Mouse (Mus musculus): ENCODE data around the gene Cacna1d.

Cacna1d gene

DNA sequence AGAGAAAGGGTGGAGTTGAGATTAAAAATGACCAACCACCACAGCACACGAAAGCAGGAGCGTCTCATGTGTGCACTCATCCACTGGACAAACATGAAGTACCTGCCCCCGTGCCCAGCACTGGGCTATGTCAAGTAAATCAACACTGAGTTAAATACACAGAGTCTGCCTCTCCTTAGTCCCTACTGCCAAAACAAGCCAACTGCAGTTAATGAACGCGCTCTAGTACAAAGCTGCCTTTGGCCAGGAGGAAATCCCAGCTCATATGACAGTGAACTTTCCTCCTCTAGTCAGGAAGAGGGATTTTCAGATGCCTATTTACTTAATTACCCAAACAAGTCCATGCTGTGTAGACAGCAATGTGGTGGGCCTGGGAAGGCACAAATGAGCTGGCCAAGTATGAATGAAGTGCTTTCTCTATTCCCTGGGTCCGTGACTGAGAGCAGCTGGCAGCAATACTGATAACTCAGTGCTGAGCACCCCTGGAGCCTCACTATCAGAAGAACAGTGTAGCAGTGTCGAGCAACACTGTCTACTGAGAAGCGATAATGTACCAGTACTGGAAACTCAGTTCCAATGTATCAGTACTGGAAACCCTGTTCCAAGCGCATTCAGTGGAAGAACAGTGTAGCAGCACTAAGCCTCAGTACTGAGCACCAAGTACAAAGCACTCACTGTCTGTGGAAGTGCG, 229.5 kb downstream of the Cacna1d start:
- no peak for DNase-seq (ENCODE audit: low read depth)

DNA sequence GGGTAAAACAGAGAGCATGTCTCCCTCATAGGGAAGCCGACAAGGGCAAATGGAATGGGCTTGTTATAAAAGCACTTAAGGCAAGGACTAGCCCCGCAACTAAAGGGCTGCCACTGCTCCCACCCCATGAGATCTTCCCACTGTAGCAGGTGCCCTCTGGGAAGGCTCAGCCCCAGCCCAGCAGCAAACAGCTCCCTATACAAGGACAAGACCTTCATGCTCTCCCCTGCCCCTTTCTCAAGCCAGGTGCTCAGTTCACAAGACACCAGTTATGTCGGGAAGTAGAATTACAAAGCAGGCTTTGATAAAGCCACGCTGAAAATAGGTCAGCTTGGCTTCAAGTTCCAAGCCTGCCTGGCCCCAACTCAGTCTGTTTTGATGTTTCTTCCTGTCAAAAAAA, 233.6 kb downstream of the Cacna1d start:
- DNase-seq (ENCODE audit: low read depth): no peak

DNA sequence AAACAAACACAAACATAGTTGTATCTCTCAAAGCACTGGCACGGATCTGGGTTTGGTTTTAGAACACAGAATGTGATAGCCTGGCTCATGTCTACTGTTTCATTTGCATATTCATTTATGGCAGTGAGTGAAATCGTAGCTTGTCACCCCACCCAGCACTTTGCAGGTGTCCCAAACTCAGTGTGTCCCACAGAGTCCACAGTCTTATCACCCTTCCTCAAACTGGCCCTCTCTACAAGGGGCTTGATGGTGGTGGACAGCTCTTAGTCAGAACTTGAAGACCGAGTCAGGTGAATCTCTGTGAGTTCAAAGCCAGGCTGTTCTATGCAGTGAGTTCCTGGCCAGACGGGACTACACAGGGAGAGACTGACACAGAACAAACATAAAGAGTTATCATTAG, 234.8 kb downstream of the Cacna1d start:
- DNase-seq (ENCODE audit: low read depth): no peak

DNA sequence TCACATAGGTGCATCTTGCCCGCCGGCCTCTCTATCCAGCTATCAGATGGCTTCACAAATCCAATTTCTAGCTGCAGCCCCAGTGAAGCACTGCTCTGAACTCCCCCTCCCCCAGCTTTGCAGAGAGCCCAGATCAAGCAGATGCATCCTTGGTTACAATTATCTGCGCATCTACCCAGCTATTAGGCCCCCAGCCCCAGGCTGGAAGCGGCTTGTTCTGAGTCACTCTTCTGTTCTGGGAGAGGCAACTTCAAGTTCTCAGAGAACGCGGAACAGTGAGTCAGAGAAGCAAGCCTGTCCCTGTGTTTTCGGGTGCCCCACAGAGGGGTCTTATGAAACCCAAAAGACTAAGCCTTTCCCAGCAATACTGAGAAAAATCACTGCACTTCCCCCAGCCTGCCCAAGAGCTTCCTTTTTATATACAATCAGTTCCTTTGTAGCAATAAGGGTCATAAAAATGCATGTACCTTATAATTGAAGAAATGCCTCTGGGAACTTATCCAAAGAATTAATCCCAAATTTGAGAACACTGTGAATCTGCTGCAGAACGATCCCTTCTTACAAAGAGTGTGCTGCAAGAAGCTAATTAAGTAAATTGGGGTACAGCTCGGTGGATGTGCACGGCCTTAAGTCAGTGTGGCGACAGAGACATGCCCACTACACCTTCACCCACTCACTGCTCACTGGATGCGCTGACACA, 235.4 kb downstream of the Cacna1d start:
- no peak for DNase-seq (ENCODE audit: low read depth)

DNA sequence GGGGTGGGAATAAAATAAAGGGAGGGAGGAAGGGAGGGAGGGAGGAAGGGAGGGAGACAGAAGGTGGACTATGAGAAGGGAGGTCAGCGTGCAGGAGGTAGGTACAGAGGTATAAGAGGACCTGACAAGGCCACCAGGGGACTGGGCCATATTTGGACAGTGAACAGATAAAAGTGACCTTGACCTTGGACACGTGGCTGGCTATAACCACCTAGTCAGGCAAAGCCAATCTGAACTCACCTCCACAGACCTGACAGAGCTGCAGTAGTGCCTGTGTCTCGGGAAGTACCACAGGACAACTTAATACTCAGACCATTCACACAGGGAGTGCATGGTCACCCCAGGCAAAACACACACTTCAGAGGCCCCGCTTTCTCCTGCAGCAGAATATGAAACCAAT, 236.5 kb downstream of the Cacna1d start:
- no peak for DNase-seq (ENCODE audit: low read depth)

DNA sequence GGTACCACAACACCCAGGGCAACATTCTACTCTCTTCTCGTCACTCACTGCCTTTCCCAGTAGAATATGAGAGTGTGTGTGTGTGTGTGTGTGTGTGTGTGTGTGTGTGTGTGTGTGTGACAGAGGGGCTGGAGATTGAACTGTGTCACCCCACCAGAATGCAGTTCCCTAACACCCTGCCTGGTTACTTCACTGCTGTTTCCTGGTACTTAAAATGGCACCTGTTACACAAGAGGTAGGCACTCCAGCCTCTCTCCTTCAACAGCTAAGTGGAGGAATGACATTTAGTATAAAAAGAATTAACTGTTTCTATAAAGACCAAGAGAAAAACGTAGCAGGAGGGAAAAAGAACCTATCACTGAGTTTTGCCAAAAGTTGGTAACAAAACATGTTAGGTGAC, 238.4 kb downstream of the Cacna1d start:
- no peak for DNase-seq (ENCODE audit: low read depth)

DNA sequence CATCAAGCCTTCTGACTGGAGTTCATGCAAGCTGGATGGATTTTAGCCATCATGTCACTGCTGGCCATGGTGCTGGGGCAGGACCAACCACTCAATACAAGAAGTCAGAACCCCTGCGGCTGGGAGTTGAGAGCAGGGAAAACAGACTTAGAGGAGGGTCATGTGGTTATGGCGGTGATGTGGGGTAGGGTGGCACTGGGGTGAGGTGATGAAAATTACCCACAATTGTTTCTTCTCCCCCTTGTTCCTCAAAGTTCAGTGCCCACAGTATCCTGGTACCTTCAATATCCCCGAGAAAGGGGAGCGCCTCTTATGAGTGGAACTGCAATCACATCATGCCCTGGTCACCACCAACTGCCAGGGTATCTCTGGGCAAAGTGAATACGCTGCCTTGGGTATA, 239.9 kb downstream of the Cacna1d start:
- DNase-seq (ENCODE audit: low read depth): no peak

DNA sequence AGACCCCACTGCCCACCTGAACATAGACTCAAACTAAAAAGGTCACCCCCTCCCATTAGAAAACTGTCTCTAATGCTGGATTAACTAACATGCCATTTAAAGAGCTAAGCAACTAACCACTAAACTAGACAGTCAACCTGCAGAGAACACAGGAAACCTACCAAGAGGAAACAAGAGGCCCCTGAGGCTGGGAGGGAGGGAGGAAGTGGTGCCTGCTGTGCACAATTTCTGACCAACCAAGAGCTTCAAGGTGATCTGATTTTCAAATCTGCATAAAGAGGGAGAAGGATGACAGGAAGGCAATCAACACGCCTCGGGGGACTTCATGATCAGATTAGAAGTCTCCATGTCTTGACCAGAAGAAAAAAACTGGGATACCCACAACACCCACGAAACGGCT, 241.7 kb downstream of the Cacna1d start:
- DNase-seq (ENCODE audit: low read depth): no peak

DNA sequence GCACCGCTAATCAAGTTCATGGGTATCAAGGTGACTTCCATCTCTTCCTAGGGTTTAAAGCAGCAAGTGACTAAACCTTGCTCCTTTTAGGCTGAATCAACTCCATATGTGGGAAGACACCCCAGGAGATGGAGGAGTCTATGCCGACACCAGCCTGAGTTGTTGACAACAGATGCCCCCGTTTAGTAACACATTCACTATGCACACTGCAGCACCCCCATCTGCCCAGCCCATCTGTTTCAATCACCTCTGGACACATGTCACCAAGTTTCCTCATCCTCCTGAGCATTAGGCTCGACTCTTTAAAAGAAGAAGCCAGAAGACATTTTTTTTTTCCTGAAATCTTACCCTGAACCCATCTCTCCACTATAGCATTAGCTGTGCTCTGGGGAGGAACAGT, 242.4 kb downstream of the Cacna1d start:
- DNase-seq (ENCODE audit: low read depth): no peak

DNA sequence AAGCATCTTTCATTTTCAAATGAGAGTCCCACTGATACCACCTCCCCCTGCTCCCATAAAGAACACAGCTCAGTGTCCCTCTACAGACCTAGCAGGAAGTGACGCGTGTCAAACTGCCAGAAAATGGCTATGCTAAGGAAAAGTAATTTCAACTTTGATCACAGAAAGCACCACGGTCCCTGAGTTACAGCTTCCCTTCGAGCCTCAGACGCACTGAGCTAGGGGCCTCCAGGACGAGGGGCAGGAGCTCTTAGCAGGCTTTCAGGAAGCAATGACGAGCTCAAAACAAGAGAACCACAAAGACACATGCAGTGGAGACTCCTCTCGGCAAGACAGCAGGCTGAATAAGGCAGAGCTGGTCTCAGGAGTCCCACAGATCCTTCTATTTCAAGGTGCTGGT, 243.1 kb downstream of the Cacna1d start:
- DNase-seq (ENCODE audit: low read depth): no peak

DNA sequence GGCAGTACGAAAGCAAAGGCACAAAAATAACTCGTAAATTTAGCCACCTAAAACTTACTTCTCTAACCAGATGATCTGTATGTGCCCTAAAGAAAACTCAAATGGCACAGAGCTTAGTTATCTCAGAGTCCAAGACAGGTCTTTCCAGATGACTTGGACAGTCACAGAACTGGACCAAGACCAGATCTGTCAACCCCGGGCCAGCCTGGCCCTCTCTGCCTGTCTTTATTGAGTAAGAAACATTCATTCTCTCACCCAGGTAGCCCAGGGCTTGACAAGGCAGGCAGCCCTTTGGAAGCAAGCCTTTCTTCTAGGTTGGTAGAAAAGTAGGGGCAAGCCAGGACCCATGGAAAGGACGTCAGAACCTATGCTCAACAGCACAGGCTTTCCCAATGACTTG, 243.6 kb downstream of the Cacna1d start:
- no peak for DNase-seq (ENCODE audit: low read depth)

DNA sequence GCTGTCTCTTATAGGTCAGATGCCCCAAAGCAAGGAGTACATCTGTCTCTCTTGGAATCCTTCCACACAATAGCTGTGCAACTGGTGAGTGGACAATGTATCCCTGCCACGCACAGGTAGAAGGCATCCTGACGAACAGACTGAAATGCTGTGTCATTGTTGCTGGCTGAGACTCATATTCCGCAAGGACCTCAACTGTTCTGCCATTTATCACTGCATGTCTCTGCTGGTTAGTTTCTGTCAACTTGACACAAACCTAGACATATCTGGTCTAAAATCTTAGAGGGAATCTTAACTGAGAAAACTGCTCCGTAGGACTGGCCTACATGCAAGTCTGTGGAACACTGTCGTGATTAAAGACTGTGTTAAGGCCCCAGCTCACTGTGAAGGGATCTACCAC, 246.5 kb downstream of the Cacna1d start:
- no peak for DNase-seq (ENCODE audit: low read depth)

DNA sequence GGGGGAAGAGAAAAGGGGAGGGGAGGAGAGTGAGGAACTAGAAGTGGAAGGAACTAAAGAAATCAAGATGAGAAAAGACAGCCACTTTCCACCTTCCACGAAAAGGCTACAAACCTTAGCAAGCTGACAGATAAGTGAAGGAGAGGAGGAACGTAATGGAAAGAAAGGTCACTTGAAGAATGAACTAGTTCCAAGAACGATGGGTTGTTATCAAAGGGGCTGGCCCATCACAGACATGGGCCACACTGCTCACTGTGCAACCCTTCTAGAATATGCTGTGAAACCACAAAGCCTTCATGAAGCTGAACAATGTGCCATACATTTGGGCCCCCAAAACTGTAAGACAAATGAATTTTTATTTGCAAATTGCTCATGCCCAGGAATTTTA, 248.4 kb downstream of the Cacna1d start:
- no peak for DNase-seq (ENCODE audit: low read depth)

DNA sequence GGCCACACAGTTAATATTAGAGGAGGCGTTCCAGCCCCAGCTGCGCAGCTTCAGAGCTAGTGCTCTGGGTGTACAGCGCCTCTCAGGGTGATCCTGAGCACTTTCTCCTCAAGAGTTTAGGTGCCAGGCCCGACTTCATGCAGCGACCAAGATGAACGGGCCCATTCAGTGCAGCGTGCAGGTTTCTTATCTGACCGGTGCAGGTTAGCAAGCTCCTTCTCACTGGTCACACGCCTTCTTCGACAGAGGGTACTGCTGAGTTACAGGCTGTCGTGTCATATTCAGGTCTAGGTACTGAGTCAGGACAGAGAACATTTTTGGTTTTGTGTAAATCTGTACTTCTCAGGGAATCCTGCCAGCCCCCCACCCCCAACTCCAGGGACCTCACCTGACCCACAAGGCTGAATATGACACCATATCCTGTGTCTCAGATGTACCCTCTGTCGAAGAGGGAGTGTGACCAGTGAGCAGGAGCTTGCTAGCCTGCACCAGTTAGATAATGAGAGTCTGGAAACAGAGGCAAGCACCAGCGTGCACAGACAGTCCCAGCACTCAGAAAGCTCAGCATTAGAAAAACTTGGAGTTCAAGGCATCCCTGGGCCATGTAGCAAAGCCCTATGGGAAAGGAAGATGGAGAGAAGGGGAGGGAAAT, 249.0 kb downstream of the Cacna1d start:
- DNase-seq (ENCODE audit: low read depth): no peak

DNA sequence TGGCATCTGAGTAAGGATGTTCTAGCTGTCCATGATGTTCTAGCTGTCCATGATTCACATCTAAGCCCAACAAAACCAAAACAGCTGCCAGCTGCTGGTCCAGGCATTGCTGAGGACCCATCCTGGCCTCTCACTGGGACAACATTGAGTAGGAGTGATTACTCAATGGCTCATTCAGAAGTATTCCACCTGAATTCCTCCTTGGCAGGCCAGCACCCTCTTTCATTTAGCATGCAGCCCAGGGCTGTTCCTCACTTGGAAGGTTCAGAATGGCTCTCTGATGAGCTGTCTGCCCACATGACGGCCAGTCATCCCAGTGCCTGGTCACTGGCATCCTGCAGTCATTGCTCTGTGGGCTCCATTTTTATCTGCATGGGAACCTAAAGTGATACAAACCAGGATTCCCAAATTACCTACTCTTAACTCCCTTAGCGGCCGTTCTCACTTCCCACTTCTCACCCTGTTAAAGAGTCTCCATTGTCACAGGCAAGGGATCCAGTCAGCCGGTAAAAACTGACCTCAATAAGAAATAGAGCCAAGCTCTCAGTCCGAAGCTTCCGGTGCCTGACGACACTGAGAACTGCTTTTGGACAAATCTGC, 250.2 kb downstream of the Cacna1d start:
- no peak for DNase-seq (ENCODE audit: low read depth)

DNA sequence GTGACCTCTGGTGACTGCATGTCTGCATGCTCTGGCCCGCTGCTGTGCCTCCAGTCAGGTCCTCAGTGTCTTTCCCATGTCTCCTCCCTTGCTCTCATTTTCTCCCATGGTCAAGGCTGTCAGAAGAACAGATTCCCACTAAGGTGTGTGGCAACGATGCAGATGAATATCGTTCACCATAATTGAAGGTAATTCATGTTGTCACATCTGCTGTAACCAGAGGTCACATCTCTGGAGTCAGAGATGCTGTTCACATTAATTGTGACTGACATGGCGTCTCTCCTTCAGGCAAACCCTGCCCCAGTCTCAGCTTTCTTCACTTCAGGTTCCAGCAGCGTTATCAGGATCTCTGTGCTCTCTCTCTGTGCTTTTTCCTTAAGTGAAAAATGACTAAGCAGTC, 252.4 kb downstream of the Cacna1d start:
- DNase-seq (ENCODE audit: low read depth): no peak

DNA sequence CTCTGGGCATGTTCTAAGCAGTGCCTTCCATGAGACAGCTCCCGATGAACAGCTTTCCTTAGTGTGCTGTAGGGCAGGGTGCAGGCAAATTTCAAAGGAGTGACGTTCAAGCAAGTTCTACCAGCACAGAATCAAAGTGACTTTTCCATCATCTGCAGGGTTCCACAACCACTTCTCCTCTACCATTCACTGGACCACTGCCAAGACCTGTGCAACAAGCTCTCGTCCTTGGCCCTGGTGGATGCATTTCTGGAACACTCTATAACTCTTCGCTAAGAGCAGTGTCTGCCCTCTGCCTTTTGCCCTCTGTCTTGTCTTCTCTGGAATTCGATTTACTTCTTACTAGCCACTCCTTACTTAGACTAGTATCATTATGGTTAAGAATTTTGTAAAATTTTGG, 266.1 kb downstream of the Cacna1d start:
- DNase-seq (ENCODE audit: low read depth): no peak

DNA sequence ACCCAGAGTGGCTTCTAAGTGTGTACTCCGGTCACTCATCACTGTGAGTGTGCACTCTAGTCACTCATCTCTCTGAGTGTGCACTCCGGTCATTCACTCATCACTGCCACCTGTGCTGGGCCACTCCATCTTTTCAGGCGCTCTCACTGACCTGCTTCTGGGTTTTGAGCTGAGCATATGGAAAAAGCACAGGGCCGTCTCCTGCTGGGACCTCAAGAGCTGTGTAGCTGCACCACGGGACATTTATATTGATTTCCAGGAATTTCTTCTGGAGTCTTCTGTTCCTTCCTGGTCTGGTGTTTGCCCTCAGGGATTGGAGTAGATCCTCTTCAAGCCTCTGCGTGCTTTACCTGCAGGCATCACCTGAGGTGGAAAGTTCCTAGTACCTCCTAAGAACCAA, 269.2 kb downstream of the Cacna1d start:
- no peak for DNase-seq (ENCODE audit: low read depth)

DNA sequence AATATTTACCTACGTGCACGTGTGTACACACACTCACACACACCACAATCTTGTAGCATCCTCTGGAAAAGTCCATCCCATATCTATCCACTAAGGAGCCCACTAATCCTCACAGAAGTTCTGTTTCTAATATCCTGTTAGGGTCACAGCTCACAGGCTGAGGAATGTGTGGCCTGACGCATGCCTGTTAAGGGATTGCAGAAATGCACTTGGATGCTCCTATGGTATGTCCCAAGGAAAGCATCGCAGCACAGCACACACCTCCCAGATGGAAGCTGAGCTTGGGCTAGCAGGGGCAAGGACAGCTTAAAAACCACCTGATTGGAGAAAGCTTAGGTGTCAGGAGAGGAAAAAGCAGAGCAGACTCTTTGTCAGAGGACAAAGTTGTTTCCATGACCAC, 271.4 kb downstream of the Cacna1d start:
- no peak for DNase-seq (ENCODE audit: low read depth)

DNA sequence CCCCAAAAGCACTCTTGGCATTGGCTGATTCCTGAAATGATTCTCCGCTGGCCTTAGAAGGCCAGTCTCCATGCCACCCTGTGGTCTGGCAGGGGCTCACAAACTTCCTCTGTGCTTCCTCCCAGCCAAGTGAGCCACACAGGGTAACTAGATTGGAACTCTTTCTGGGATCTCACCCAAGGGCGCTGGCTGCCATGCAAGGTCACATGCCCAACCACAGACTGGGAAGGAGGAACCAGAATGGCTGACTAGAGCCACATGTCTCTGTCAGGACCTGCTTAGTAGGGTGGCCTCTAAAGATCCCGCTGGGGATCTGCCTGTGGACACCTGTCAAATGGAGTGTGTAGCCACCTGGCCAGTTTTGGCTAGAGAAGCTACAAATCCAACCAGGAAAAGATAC, 273.1 kb downstream of the Cacna1d start:
- DNase-seq (ENCODE audit: low read depth): peak; percentile 94

DNA sequence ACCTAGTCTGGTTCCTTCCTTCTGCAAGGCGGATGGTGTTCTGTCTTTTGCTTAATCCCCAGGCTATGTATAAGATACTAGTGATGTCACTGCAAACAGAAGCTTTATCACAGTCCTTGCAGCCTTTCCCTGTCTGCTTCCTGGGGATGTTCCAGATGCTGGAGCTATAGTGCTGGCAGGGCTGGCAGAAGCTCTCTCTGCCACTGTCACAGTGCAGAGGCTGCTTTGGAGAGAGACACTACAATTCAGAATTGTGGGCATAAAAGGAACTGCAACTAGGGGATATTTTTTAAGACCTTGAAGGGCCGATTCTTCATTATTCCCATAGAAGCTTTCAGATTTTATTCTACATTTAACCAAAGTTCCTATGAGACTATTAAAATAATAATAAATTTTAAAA, 274.1 kb downstream of the Cacna1d start:
- no peak for DNase-seq (ENCODE audit: low read depth)

DNA sequence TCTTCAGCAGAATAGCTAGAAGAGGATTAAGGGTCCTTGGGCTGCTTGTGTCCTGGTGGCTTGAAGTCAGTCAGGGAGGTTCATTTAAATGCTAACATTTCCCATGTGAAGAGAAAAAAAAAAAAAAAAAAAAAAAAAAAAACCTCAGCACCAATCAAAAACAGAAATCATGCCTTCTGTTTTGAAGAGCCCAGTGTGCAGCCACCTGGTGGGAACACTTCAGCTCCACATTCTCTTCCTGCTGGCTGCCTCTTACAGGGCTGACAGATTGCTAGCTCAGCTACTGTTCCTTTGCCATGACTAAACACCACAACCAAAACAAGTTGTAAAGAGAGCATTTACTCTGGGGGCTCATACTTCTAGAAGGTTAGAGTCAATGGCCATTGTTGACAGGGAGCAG, 283.1 kb downstream of the Cacna1d start:
- no peak for DNase-seq (ENCODE audit: low read depth)

DNA sequence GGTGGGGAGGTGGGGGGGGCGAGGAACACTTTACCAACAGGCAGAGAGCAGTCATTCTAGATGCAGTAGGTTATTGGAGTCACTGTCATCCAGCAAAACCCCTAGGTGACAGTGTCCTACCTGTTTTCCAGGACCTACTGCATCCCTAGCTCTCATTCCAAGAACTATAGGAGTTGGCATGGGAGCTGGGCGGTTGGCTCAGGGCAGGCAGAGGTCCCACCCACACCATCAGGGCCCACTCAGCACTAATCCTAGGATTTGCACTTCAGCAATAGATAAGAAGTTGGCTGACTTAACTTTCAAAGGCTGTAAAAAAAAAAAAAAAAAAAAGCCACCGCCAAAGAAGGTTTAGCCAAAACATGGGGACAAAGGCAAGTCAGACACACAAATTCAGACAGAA, 285.4 kb downstream of the Cacna1d start:
- DNase-seq (ENCODE audit: low read depth): no peak
